Mouse (Mus musculus): Measurements from ENCODE around the gene Pgpep1l. TPM values are rescaled to one million over a fixed set of nuclear protein-coding genes. Genes with fewer than 3 reads are reported as not detected.

Pgpep1l gene
- polyA plus RNA-seq, 2 experiments = 0.19 to 0.80 TPM

DNA sequence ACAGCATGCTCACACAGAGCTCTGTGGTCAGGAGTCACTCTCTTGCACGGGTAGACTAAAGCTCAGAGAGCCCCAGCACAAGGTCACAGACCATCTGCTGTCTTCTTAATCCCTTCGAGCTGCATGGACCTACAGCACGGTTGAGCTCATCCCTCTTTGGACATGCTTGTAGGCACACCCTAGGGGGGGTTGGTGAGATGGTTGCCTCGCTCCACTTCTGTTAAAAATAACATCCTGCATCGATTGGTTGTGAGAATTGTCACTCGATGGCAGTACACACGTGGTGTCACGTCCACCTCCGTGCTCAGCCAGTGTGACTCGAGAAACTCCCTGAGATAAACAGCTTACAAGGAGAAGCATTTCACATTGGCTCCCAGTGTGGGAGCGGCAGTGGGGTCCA is 45.2 kb downstream of the Pgpep1l start:
- H3K27ac ChIP-seq (replicated peaks; ENCODE audit: low read depth, low read length) = no peak overlapping the region
- no peak overlapping the region for H3K9ac ChIP-seq (ENCODE audit: low read depth, low read length, severe bottlenecking)
- H3K9me3 ChIP-seq (ENCODE audit: control insufficient read depth, low read length) = no peaks in the 10 kb centered on the region
- no peak for ATAC-seq (ENCODE audit: low FRiP score, low read depth)
- no peaks in the 10 kb centered on the region for H3K27me3 ChIP-seq (ENCODE audit: control insufficient read depth, insufficient read depth, low read length)
- H3K4me1 ChIP-seq (ENCODE audit: control insufficient read depth, insufficient read depth, low read length) = peaks cover 11% of the 10 kb centered on the region; the same call in 1 of the 2 replicates
- 89% methylated on average over 11 of the region's 11 CpGs for WGBS
- DNase-seq (ENCODE audit: low spot score) = no peak
- H3K4me2 ChIP-seq (replicated peaks; ENCODE audit: low read depth, low read length, severe bottlenecking) = no peak overlapping the region
- no peak overlapping the region for H3K4me3 ChIP-seq (replicated peaks; ENCODE audit: low read length)
- H3K36me3 ChIP-seq (ENCODE audit: control insufficient read depth, insufficient read depth, low read length) = peaks cover 79% of the 10 kb centered on the region
- TF ChIP-seq POLR2A (IDR thresholded peaks at IDR 0.05; ENCODE audit: borderline replicate concordance, extremely low read depth, insufficient read depth, insufficient read length) = no peak

DNA sequence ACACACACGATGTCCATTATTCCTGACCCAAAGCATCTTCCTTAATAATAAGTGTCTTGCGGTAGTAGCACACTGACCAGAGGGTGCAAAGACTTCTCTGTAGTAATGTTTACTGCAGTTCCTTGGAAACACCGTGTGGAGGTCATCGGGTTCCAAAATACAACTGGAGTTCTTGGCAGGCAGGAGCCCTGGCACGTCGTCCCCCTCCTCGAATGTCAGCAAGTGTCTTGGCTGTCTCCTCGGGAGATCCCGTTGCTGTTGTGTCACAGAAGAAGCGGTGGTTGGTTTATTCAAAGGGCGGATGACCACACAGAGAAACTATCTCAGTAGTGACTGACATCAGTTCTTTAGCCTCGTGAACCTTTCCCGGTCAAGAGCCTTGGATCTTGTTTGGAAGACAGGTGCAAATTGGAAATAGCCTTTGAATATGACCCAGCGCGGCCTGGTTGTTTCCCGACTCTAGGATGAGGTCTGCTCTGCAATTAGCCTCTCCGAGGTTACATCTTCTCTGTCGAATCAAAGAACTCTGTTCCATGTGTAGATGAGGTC is 48.4 kb downstream of the Pgpep1l start:
- H3K36me3 ChIP-seq (ENCODE audit: control insufficient read depth, insufficient read depth, low read length) = peaks cover 85% of the 10 kb centered on the region
- H3K27ac ChIP-seq (replicated peaks; ENCODE audit: low read depth, low read length) = no peak overlapping the region
- TF ChIP-seq POLR2A (IDR thresholded peaks at IDR 0.05; ENCODE audit: borderline replicate concordance, extremely low read depth, insufficient read depth, insufficient read length) = no peak
- no peaks in the 10 kb centered on the region for H3K27me3 ChIP-seq (ENCODE audit: control insufficient read depth, insufficient read depth, low read length)
- no peak for ATAC-seq (ENCODE audit: low FRiP score, low read depth)
- no peaks in the 10 kb centered on the region for H3K4me1 ChIP-seq (ENCODE audit: control insufficient read depth, insufficient read depth, low read length)
- no peak overlapping the region for H3K9ac ChIP-seq (ENCODE audit: low read depth, low read length, severe bottlenecking)
- WGBS = 90% methylated on average over 18 of the region's 18 CpGs
- H3K9me3 ChIP-seq (ENCODE audit: control insufficient read depth, low read length) = no peaks in the 10 kb centered on the region
- DNase-seq (ENCODE audit: low spot score) = no peak
- H3K4me3 ChIP-seq (replicated peaks; ENCODE audit: low read length) = no peak overlapping the region
- H3K4me2 ChIP-seq (replicated peaks; ENCODE audit: low read depth, low read length, severe bottlenecking) = no peak overlapping the region

DNA sequence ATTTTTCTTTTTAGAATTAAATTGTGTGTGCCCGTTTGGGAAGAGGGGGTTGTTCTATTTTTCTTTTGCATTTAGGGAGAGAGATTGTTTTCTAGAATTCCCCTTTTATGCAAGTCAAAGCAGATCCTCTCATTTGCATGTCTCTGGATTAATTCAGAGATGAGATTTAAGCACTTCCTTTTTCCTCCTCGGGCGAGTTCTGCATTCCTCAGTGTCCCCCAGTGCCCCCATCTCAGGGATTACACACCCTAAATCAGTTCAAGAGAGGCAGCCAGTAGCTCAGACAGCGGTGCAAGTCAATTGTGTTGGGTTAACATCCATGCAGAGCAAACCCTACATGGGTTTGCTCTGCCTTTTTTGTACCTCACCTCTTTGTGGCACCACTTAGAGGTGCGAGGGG is 50.2 kb downstream of the Pgpep1l start:
- ATAC-seq (ENCODE audit: low FRiP score, low read depth) (no peak), DNase-seq (ENCODE audit: low spot score) (no peak)
- Histone ChIP-seq H3K9ac (ENCODE audit: low read depth, low read length, severe bottlenecking) (no peak overlapping the region), H3K9me3 (ENCODE audit: control insufficient read depth, low read length) (no peaks in the 10 kb centered on the region), H3K4me3 (replicated peaks; ENCODE audit: low read length) (no peak overlapping the region), H3K4me2 (replicated peaks; ENCODE audit: low read depth, low read length, severe bottlenecking) (no peak overlapping the region), H3K27me3 (ENCODE audit: control insufficient read depth, insufficient read depth, low read length) (no peaks in the 10 kb centered on the region), H3K36me3 (ENCODE audit: control insufficient read depth, insufficient read depth, low read length) (peaks cover 94% of the 10 kb centered on the region), H3K4me1 (ENCODE audit: control insufficient read depth, insufficient read depth, low read length) (no peaks in the 10 kb centered on the region), H3K27ac (replicated peaks; ENCODE audit: low read depth, low read length) (no peak overlapping the region)
- 81% methylated on average over 5 of the region's 5 CpGs for WGBS
- no peak for TF ChIP-seq POLR2A (IDR thresholded peaks at IDR 0.05; ENCODE audit: borderline replicate concordance, extremely low read depth, insufficient read depth, insufficient read length)

DNA sequence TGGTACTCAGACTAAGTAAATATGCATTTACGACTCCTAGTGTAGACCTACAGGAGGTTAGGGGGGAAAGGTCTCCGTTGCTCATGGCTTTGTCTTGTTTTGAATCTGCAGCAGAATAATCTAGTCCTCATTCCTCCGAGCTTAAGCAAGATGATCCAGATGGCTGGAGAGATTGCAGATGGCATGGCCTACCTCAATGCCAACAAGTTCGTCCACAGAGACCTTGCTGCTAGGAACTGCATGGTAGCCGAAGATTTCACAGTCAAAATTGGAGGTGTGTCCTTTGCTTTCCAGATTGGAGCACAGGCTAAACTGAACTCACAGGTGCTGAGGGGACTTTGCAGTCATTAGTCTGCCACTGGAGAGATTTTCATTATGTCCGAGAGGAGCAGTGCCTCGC is 52.1 kb downstream of the Pgpep1l start:
- Histone ChIP-seq H3K4me1 (ENCODE audit: control insufficient read depth, insufficient read depth, low read length) (no peaks in the 10 kb centered on the region), H3K4me3 (replicated peaks; ENCODE audit: low read length) (no peak overlapping the region), H3K27me3 (ENCODE audit: control insufficient read depth, insufficient read depth, low read length) (no peaks in the 10 kb centered on the region), H3K9ac (ENCODE audit: low read depth, low read length, severe bottlenecking) (no peak overlapping the region), H3K27ac (replicated peaks; ENCODE audit: low read depth, low read length) (no peak overlapping the region), H3K36me3 (ENCODE audit: control insufficient read depth, insufficient read depth, low read length) (peaks cover 95% of the 10 kb centered on the region), H3K4me2 (replicated peaks; ENCODE audit: low read depth, low read length, severe bottlenecking) (no peak overlapping the region), H3K9me3 (ENCODE audit: control insufficient read depth, low read length) (no peaks in the 10 kb centered on the region)
- no peak for DNase-seq (ENCODE audit: low spot score)
- TF ChIP-seq POLR2A (IDR thresholded peaks at IDR 0.05; ENCODE audit: borderline replicate concordance, extremely low read depth, insufficient read depth, insufficient read length) = no peak
- 92% methylated on average over 7 of the region's 7 CpGs for WGBS
- no peak for ATAC-seq (ENCODE audit: low FRiP score, low read depth)

DNA sequence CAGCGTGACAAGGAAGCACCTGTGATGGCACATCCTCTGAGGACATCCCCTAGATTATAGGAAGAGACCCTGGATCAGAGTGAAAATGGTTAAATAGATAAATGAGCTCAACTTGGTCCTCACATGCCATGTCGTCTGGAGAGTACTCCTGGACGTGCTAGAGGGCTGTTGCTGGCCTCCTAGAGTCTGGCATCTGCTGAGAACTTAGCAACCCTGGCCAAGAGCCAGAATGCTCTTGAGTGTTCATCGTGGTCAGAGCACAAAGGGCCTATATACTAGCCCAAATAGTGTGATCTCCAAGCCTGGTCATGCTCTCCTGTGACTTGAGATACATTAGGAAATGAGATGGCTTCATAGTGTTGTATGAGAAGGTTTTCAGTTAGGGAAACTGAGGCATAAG is 53.6 kb downstream of the Pgpep1l start:
- Histone ChIP-seq H3K27ac (replicated peaks; ENCODE audit: low read depth, low read length) (no peak overlapping the region), H3K9ac (ENCODE audit: low read depth, low read length, severe bottlenecking) (no peak overlapping the region), H3K9me3 (ENCODE audit: control insufficient read depth, low read length) (no peaks in the 10 kb centered on the region), H3K4me1 (ENCODE audit: control insufficient read depth, insufficient read depth, low read length) (no peaks in the 10 kb centered on the region), H3K4me2 (replicated peaks; ENCODE audit: low read depth, low read length, severe bottlenecking) (no peak overlapping the region), H3K4me3 (replicated peaks; ENCODE audit: low read length) (no peak overlapping the region), H3K36me3 (ENCODE audit: control insufficient read depth, insufficient read depth, low read length) (peaks cover 95% of the 10 kb centered on the region), H3K27me3 (ENCODE audit: control insufficient read depth, insufficient read depth, low read length) (no peaks in the 10 kb centered on the region)
- no peak for TF ChIP-seq POLR2A (IDR thresholded peaks at IDR 0.05; ENCODE audit: borderline replicate concordance, extremely low read depth, insufficient read depth, insufficient read length)
- no peak for DNase-seq (ENCODE audit: low spot score)
- WGBS = 70% methylated on average over 4 of the region's 4 CpGs
- no peak for ATAC-seq (ENCODE audit: low FRiP score, low read depth)

DNA sequence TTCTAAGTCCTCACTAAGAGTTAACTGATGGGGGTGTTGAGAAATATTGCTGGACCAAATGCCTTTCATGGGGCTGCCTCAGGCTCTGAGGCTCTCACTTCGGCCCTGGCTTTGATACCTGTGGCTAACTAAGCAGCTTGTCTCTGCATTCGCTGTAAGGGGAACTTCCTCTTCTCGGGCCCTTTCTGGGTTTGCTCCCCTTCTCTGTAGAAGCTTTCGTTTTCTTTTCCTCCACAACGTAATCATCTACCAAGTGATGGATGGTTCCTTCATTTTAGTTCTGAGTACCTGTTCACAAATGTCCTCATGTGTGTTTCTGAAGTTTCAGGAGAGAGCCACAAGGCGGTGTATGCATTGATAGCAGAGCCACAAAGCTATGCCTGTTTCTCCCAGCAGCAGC is 55.0 kb downstream of the Pgpep1l start:
- Histone ChIP-seq H3K9me3 (ENCODE audit: control insufficient read depth, low read length) (no peaks in the 10 kb centered on the region), H3K4me1 (ENCODE audit: control insufficient read depth, insufficient read depth, low read length) (no peaks in the 10 kb centered on the region), H3K4me3 (replicated peaks; ENCODE audit: low read length) (no peak overlapping the region), H3K27ac (replicated peaks; ENCODE audit: low read depth, low read length) (no peak overlapping the region), H3K4me2 (replicated peaks; ENCODE audit: low read depth, low read length, severe bottlenecking) (no peak overlapping the region), H3K36me3 (ENCODE audit: control insufficient read depth, insufficient read depth, low read length) (peaks cover 95% of the 10 kb centered on the region), H3K27me3 (ENCODE audit: control insufficient read depth, insufficient read depth, low read length) (no peaks in the 10 kb centered on the region), H3K9ac (ENCODE audit: low read depth, low read length, severe bottlenecking) (no peak overlapping the region)
- TF ChIP-seq POLR2A (IDR thresholded peaks at IDR 0.05; ENCODE audit: borderline replicate concordance, extremely low read depth, insufficient read depth, insufficient read length) = no peak
- ATAC-seq (ENCODE audit: low FRiP score, low read depth) = no peak
- no peak for DNase-seq (ENCODE audit: low spot score)
- WGBS = 90% methylated on average over 6 of the region's 6 CpGs

Data from limb, embryonic 14.5 days (tissue).